Mouse (Mus musculus): ENCODE results near the gene Slco1a4. TPM values are rescaled to one million over a fixed set of nuclear protein-coding genes. Genes with fewer than 3 reads are reported as not detected.

The Slco1a4 gene
- 1.0 and 1.9 TPM in 2 replicates for polyA plus RNA-seq (2015; fragmentation: Nextera tagmentation; extraction: Ambion mirVana)

DNA sequence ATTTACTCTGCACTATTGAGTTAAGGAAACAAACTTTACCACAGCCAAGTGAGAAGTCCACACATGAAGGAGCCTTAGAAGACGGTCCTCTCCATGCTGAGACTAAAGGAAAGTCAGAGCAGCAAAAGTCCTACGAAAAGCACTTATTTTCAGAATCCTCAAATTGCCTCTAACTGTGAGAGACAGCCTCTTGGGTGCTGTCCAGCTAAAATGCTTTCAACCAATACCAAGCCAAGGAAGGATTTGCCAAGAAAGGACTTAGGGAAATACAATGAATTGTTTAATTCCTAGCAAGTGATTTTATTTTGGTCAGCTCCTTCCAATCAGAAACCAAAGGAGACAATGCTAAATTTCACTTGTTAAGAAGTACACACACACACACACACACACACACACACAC, at the start of gene Slco1a4:
Gene Slco1a4, minus strand, starts transcription at position 115 of the 400 bp plus-strand sequence.

DNA sequence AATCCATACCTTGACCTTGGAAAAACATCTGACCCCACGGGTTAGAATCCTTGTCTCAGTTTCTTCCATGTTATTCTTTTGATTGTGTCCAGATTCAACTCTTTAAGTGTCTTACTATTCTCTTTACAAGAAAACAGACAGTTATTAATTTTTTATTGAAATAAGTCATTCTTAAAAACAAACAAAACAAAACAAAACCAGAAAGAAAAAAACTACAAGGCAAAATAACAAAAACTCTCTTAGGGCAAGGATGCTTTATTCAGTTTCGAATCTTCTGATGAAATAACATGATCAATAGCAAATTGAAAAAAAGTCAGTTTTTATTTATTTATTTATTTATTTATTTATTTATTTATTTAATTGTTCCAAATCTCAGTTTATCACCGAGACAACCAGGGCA, 82.3 kb downstream of the Slco1a4 start, which contains the start of gene Gm5724:
Gene Gm5724, minus strand, starts transcription at position 101 of the 400 bp plus-strand sequence.

Other genes with a start within 250 kb of the Slco1a4 start
- gene Slco1b2, start 226.7 kb downstream of the Slco1a4 start, polyA plus RNA-seq (2015; fragmentation: Nextera tagmentation; extraction: Ambion mirVana): 3.6 and 7.2 TPM in 2 replicates
- gene Gm5724, start 82.4 kb downstream of the Slco1a4 start, polyA plus RNA-seq (2015; fragmentation: Nextera tagmentation; extraction: Ambion mirVana): not detected in 2 replicates
- not detected in 2 replicates for gene Slco1a1, start 90.8 kb upstream of the Slco1a4 start, polyA plus RNA-seq (2015; fragmentation: Nextera tagmentation; extraction: Ambion mirVana)
- not detected in 2 replicates for gene Gm6614, start 155.2 kb upstream of the Slco1a4 start, polyA plus RNA-seq (2015; fragmentation: Nextera tagmentation; extraction: Ambion mirVana)